Mouse (Mus musculus): ENCODE measurements around the gene Nos2. TPM values are rescaled to one million over a fixed set of nuclear protein-coding genes. Genes with fewer than 3 reads are reported as not detected.

The Nos2 gene
- polyA plus RNA-seq (2012; rRNA removed) (2.1 and 2.2 TPM in 2 replicates), polyA plus RNA-seq (2014; fragmentation: Nextera tagmentation; extraction: Ambion mirVana) (1.4 and 2.1 TPM in 2 replicates)

DNA sequence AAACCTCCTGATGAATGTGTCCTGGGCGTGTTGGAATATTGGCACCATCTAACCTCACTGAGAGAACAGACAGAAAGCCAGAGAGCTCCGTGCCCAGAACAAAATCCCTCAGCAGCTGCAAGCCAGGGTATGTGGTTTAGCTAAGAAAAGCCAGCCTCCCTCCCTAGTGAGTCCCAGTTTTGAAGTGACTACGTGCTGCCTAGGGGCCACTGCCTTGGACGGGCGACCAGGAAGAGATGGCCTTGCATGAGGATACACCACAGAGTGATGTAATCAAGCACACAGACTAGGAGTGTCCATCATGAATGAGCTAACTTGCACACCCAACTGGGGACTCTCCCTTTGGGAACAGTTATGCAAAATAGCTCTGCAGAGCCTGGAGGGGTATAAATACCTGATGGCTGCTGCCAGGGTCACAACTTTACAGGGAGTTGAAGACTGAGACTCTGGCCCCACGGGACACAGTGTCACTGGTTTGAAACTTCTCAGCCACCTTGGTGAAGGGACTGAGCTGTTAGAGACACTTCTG lies at the start of gene Nos2:
Gene Nos2, plus strand, starts transcription at position 377 of the 529 bp plus-strand sequence.
- TF ChIP-seq POLR2A (IDR thresholded peaks at IDR 0.05; ENCODE audit: borderline replicate concordance, extremely low read depth, insufficient read depth, insufficient read length): no peak
- peaks cover 24% of the 10 kb centered on the region for H3K27me3 ChIP-seq (ENCODE audit: control insufficient read depth, insufficient read depth, low read length)
- no peaks in the 10 kb centered on the region for H3K4me1 ChIP-seq (ENCODE audit: control insufficient read depth, insufficient read depth, low read length)
- H3K4me3 ChIP-seq (replicated peaks; ENCODE audit: low read length): no peak within 1 kb of the TSS
- H3K4me2 ChIP-seq (replicated peaks; ENCODE audit: low read depth, low read length, severe bottlenecking): no peak within 1 kb of the TSS
- no peak within 1 kb of the TSS for H3K9ac ChIP-seq (ENCODE audit: low read depth, low read length, severe bottlenecking)
- DNase-seq (ENCODE audit: low spot score) (no peak), ATAC-seq (ENCODE audit: low FRiP score, low read depth) (no peak)
- no peaks in the 10 kb centered on the region for H3K36me3 ChIP-seq (ENCODE audit: control insufficient read depth, insufficient read depth, low read length)
- no peak within 1 kb of the TSS for H3K27ac ChIP-seq (replicated peaks; ENCODE audit: low read depth, low read length)
- 62% methylated on average over 6 of the region's 6 CpGs for WGBS
- no peaks in the 10 kb centered on the region for H3K9me3 ChIP-seq (ENCODE audit: control insufficient read depth, low read length)

- DNase-seq (ENCODE audit: low spot score): no peak
- no peak for ATAC-seq (ENCODE audit: low FRiP score, low read depth)
- H3K4me3 ChIP-seq (replicated peaks; ENCODE audit: low read length): no peak overlapping the region
Observed at GRCm38 (mm10) chr11:78870891-78871290, 49.7 kb upstream of the Nos2 start.

GRCm38 (mm10) chr11:78872782-78873181 lies 47.8 kb upstream of the Nos2 start:
- no peak for ATAC-seq (ENCODE audit: low FRiP score, low read depth)
- WGBS: 40% methylated on average over 2 of the region's 2 CpGs
- H3K36me3 ChIP-seq (ENCODE audit: control insufficient read depth, insufficient read depth, low read length): no peaks in the 10 kb centered on the region
- H3K4me2 ChIP-seq (replicated peaks; ENCODE audit: low read depth, low read length, severe bottlenecking): no peak overlapping the region
- H3K4me1 ChIP-seq (ENCODE audit: control insufficient read depth, insufficient read depth, low read length): no peaks in the 10 kb centered on the region
- H3K27me3 ChIP-seq (ENCODE audit: control insufficient read depth, insufficient read depth, low read length): no peaks in the 10 kb centered on the region
- H3K9me3 ChIP-seq (ENCODE audit: control insufficient read depth, low read length): no peaks in the 10 kb centered on the region
- no peak overlapping the region for H3K27ac ChIP-seq (replicated peaks; ENCODE audit: low read depth, low read length)
- H3K9ac ChIP-seq (ENCODE audit: low read depth, low read length, severe bottlenecking): no peak overlapping the region
- no peak overlapping the region for H3K4me3 ChIP-seq (replicated peaks; ENCODE audit: low read length)
- TF ChIP-seq POLR2A (IDR thresholded peaks at IDR 0.05; ENCODE audit: borderline replicate concordance, extremely low read depth, insufficient read depth, insufficient read length): no peak
- DNase-seq (ENCODE audit: low spot score): no peak

More at GRCm38 (mm10) chr11:78870891-78871290, 49.7 kb upstream of the Nos2 start:
- TF ChIP-seq POLR2A (IDR thresholded peaks at IDR 0.05; ENCODE audit: borderline replicate concordance, extremely low read depth, insufficient read depth, insufficient read length): no peak
- Histone ChIP-seq H3K4me2 (replicated peaks; ENCODE audit: low read depth, low read length, severe bottlenecking) (no peak overlapping the region), H3K9me3 (ENCODE audit: control insufficient read depth, low read length) (no peaks in the 10 kb centered on the region), H3K36me3 (ENCODE audit: control insufficient read depth, insufficient read depth, low read length) (no peaks in the 10 kb centered on the region), H3K27ac (replicated peaks; ENCODE audit: low read depth, low read length) (no peak overlapping the region), H3K9ac (ENCODE audit: low read depth, low read length, severe bottlenecking) (no peak overlapping the region), H3K27me3 (ENCODE audit: control insufficient read depth, insufficient read depth, low read length) (no peaks in the 10 kb centered on the region), H3K4me1 (ENCODE audit: control insufficient read depth, insufficient read depth, low read length) (no peaks in the 10 kb centered on the region)
- 88% methylated on average over 4 of the region's 4 CpGs for WGBS

DNA sequence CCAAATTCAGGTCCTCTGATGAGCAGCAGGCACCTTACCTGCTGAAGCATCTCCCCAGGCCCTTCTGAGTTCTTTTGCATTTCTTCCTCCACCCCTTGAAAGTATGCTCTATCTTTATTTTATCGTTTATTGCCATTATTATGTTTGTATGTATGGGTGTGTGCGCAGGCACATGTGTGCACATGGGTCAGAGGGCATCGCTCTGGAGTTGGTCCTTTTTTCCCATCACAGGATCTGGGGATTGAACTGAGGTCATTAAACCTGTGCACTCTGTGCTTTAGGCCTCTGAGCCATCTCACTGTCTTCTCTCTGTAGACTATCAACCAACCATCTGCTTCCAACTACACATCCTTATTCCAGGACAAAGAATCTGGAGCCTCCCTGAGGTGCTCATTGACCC lies 40.9 kb upstream of the Nos2 start:
- no peak overlapping the region for H3K27ac ChIP-seq (replicated peaks; ENCODE audit: low read depth, low read length)
- no peak overlapping the region for H3K9ac ChIP-seq (ENCODE audit: low read depth, low read length, severe bottlenecking)
- no peaks in the 10 kb centered on the region for H3K36me3 ChIP-seq (ENCODE audit: control insufficient read depth, insufficient read depth, low read length)
- H3K4me1 ChIP-seq (ENCODE audit: control insufficient read depth, insufficient read depth, low read length): no peaks in the 10 kb centered on the region
- WGBS: 93% methylated on average over 3 of the region's 3 CpGs
- H3K4me2 ChIP-seq (replicated peaks; ENCODE audit: low read depth, low read length, severe bottlenecking): no peak overlapping the region
- H3K27me3 ChIP-seq (ENCODE audit: control insufficient read depth, insufficient read depth, low read length): no peaks in the 10 kb centered on the region
- ATAC-seq (ENCODE audit: low FRiP score, low read depth): no peak
- H3K9me3 ChIP-seq (ENCODE audit: control insufficient read depth, low read length): no peaks in the 10 kb centered on the region
- no peak for TF ChIP-seq POLR2A (IDR thresholded peaks at IDR 0.05; ENCODE audit: borderline replicate concordance, extremely low read depth, insufficient read depth, insufficient read length)
- no peak for DNase-seq (ENCODE audit: low spot score)
- no peak overlapping the region for H3K4me3 ChIP-seq (replicated peaks; ENCODE audit: low read length)

DNA sequence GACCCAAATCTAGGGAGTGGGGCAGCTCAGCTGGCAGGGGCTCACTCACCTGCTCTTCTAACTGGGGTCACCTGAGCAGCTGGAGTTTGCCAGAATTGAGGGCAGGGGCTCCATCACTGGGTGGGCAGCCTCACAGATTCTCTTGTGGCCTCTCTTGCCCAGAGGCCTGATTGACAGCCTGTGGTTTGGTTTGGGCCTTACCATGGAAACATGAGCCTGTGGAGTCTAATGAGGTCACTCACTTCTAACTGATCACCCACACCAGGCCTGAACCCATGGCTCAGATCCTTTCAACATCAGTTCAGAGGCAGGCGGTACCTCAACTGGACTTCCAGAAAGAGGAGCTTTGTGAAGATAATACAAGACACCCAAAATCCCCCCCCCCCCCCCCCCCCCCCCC lies 33.9 kb upstream of the Nos2 start:
- Histone ChIP-seq H3K9me3 (ENCODE audit: control insufficient read depth, low read length) (no peaks in the 10 kb centered on the region), H3K4me2 (replicated peaks; ENCODE audit: low read depth, low read length, severe bottlenecking) (no peak overlapping the region), H3K9ac (ENCODE audit: low read depth, low read length, severe bottlenecking) (no peak overlapping the region), H3K4me3 (replicated peaks; ENCODE audit: low read length) (no peak overlapping the region), H3K4me1 (ENCODE audit: control insufficient read depth, insufficient read depth, low read length) (peaks cover 9% of the 10 kb centered on the region), H3K27me3 (ENCODE audit: control insufficient read depth, insufficient read depth, low read length) (no peaks in the 10 kb centered on the region), H3K27ac (replicated peaks; ENCODE audit: low read depth, low read length) (no peak overlapping the region), H3K36me3 (ENCODE audit: control insufficient read depth, insufficient read depth, low read length) (no peaks in the 10 kb centered on the region)
- ATAC-seq (ENCODE audit: low FRiP score, low read depth) (no peak), DNase-seq (ENCODE audit: low spot score) (no peak)
- 67% methylated on average over 1 of the region's 1 CpGs for WGBS
- TF ChIP-seq POLR2A (IDR thresholded peaks at IDR 0.05; ENCODE audit: borderline replicate concordance, extremely low read depth, insufficient read depth, insufficient read length): no peak
